Mouse (Mus musculus): Measurements from ENCODE around the gene Ttc23.

Gene Ttc23

GRCm38 (mm10) chr7:67647277-67647676 lies at the start of gene Ttc23:
Gene Ttc23 (plus strand): TSS chr7:67647410.
- no peak for DNase-seq (ENCODE audit: low read depth)

GRCm38 (mm10) chr7:67598050-67598449 lies 49.2 kb upstream of the Ttc23 start:
- DNase-seq (ENCODE audit: low read depth), result no peak

- DNase-seq (ENCODE audit: low read depth), result no peak
These were observed 42.1 kb upstream of the Ttc23 start for GRCm38 (mm10) chr7:67605114-67605513.

- no peak for DNase-seq (ENCODE audit: low read depth)
These were observed 41.0 kb upstream of the Ttc23 start for GRCm38 (mm10) chr7:67606250-67606649.

- no peak for DNase-seq (ENCODE audit: low read depth)
These were observed 39.4 kb upstream of the Ttc23 start for GRCm38 (mm10) chr7:67607669-67608347.

GRCm38 (mm10) chr7:67608348-67609024 lies 38.7 kb upstream of the Ttc23 start:
- no peak for DNase-seq (ENCODE audit: low read depth)

GRCm38 (mm10) chr7:67613795-67614463 lies 33.3 kb upstream of the Ttc23 start:
- DNase-seq (ENCODE audit: low read depth), result no peak

- peak; percentile 39 for DNase-seq (ENCODE audit: low read depth)
These were observed 32.7 kb upstream of the Ttc23 start for GRCm38 (mm10) chr7:67614464-67614861.

GRCm38 (mm10) chr7:67616890-67617289 lies 30.3 kb upstream of the Ttc23 start:
- peak; percentile 71 for DNase-seq (ENCODE audit: low read depth)

- no peak for DNase-seq (ENCODE audit: low read depth)
These were observed 29.6 kb upstream of the Ttc23 start for GRCm38 (mm10) chr7:67617646-67618045.

- DNase-seq (ENCODE audit: low read depth), result no peak
These were observed 28.9 kb upstream of the Ttc23 start for GRCm38 (mm10) chr7:67618316-67618715.

- DNase-seq (ENCODE audit: low read depth), result peak; percentile 81
These were observed 27.4 kb upstream of the Ttc23 start for GRCm38 (mm10) chr7:67619836-67620235.

GRCm38 (mm10) chr7:67622151-67622550 lies 25.1 kb upstream of the Ttc23 start:
- DNase-seq (ENCODE audit: low read depth), result no peak

- DNase-seq (ENCODE audit: low read depth), result no peak
These were observed 20.5 kb upstream of the Ttc23 start for GRCm38 (mm10) chr7:67626671-67627070.

GRCm38 (mm10) chr7:67629681-67630080 lies 17.5 kb upstream of the Ttc23 start:
- DNase-seq (ENCODE audit: low read depth), result peak; percentile 54

- peak; percentile 92 for DNase-seq (ENCODE audit: low read depth)
These were observed 16.4 kb upstream of the Ttc23 start for GRCm38 (mm10) chr7:67630817-67631216.

- DNase-seq (ENCODE audit: low read depth), result peak; percentile 17
These were observed 14.8 kb upstream of the Ttc23 start for GRCm38 (mm10) chr7:67632380-67632779.

GRCm38 (mm10) chr7:67634210-67634609 lies 13.0 kb upstream of the Ttc23 start:
- DNase-seq (ENCODE audit: low read depth), result no peak

GRCm38 (mm10) chr7:67636161-67636560 lies 11.0 kb upstream of the Ttc23 start:
- DNase-seq (ENCODE audit: low read depth), result no peak

- no peak for DNase-seq (ENCODE audit: low read depth)
These were observed 8.2 kb upstream of the Ttc23 start for GRCm38 (mm10) chr7:67639006-67639405.

- DNase-seq (ENCODE audit: low read depth), result no peak
These were observed 4.3 kb upstream of the Ttc23 start for GRCm38 (mm10) chr7:67642955-67643354.

- DNase-seq (ENCODE audit: low read depth), result no peak
These were observed 2.9 kb upstream of the Ttc23 start for GRCm38 (mm10) chr7:67644291-67644690.
